Mouse (Mus musculus) midbrain, embryonic 11.5 days (tissue): ENCODE data around the gene Rsph10b. TPM values are rescaled to one million over a fixed set of nuclear protein-coding genes. Genes with fewer than 3 reads are reported as not detected.
"Not testable (repeated sequence)": the region's sequence is repeated elsewhere in the genome, so short reads cannot be mapped to it uniquely, and the experiment has no call there.

Experiments used
- ATAC-seq: fragments of 200-750 bp; cut with Nextera tagmentation; 2 replicates; pipeline ENCODE4 v1.8.0; 2017; ENCODE audit warnings: moderate TSS enrichment, moderate library complexity; ENCODE audit not compliant: low FRiP score
- DNase-seq: peaks from one replicate; pipeline ENCODE4 v3.0.0; 2015; ENCODE audit warnings: low spot score; ENCODE audit errors: missing footprints
- H3K27ac ChIP-seq: fragments of 300-500 bp; sonication (generic); 2 replicates; pipeline ENCODE4 v1.5.1; 2014; ENCODE audit warnings: low read depth, low read length
- H3K27me3 ChIP-seq: fragments of 300-500 bp; sonication (generic); 2 replicates; pipeline ENCODE4 v1.6.1; 2014; ENCODE audit warnings: mild to moderate bottlenecking, low read length, moderate library complexity, mixed read lengths; ENCODE audit not compliant: control insufficient read depth, insufficient read depth
- H3K36me3 ChIP-seq: fragments of 300-500 bp; sonication (generic); 2 replicates; pipeline ENCODE4 v1.6.1; 2014; ENCODE audit warnings: mild to moderate bottlenecking, low read length, moderate library complexity, mixed read lengths; ENCODE audit not compliant: control insufficient read depth, insufficient read depth
- H3K4me1 ChIP-seq: fragments of 300-500 bp; sonication (generic); 2 replicates; pipeline ENCODE4 v1.6.1; 2014; ENCODE audit warnings: low read length; ENCODE audit not compliant: control insufficient read depth, insufficient read depth
- H3K4me2 ChIP-seq: fragments of 300-500 bp; sonication (generic); 2 replicates; pipeline ENCODE4 v1.6.1; 2014; ENCODE audit warnings: mild to moderate bottlenecking, moderate library complexity
- H3K4me3 ChIP-seq: fragments of 300-500 bp; sonication (generic); 2 replicates; pipeline ENCODE4 v1.5.1; 2014; ENCODE audit warnings: low read depth, low read length
- H3K9ac ChIP-seq: fragments of 300-500 bp; sonication (generic); 2 replicates; pipeline ENCODE4 v1.6.1; 2014; ENCODE audit warnings: low read length
- H3K9me3 ChIP-seq: fragments of 300-500 bp; sonication (generic); 2 replicates; pipeline ENCODE4 v1.6.1; 2016; ENCODE audit warnings: low read length; ENCODE audit not compliant: control insufficient read depth
- WGBS: fragments of 180-500 bp; shearing (Covaris S2); extraction: QIAGEN DNeasy Blood & Tissue Kit; methylation state at CpG from one replicate; pipeline ENCODE4 v1.1.7; 2014; 5-methylcytosine and 5-hydroxymethylcytosine counted together
- polyA plus RNA-seq: library from polyadenylated mRNA; unstranded; fragments of >200 nt; fragmentation: Nextera tagmentation; extraction: Ambion mirVana; gene quantifications from 2 replicates; pipeline ENCODE4 v1.2.1, GENCODE M21; 2014

Gene Rsph10b
- polyA plus RNA-seq, 1 experiment from 2014 or later, result 0.56 TPM

- peak; percentile 45 for DNase-seq
- Histone ChIP-seq H3K27me3 (no peaks in the 10 kb centered on the region), H3K9ac (no peak overlapping the region), H3K9me3 (no peaks in the 10 kb centered on the region), H3K4me2 (no peak overlapping the region), H3K4me1 (no peaks in the 10 kb centered on the region), H3K36me3 (peaks cover 24% of the 10 kb centered on the region), H3K4me3 (no peak overlapping the region), H3K27ac (no peak overlapping the region)
- WGBS, result 84% methylated on average over 11 of the region's 11 CpGs
- no peak for ATAC-seq
Observed at GRCm38 (mm10) chr5:143994632-143995365, 62.0 kb downstream of the Rsph10b start.

GRCm38 (mm10) chr5:143999409-143999808 lies 66.6 kb downstream of the Rsph10b start:
- DNase-seq (peak; percentile 45), ATAC-seq (no peak)
- Histone ChIP-seq H3K36me3 (peaks cover 18% of the 10 kb centered on the region), H3K4me2 (no peak overlapping the region), H3K27me3 (no peaks in the 10 kb centered on the region), H3K9ac (no peak overlapping the region), H3K9me3 (no peaks in the 10 kb centered on the region), H3K4me1 (no peaks in the 10 kb centered on the region), H3K4me3 (no peak overlapping the region), H3K27ac (no peak overlapping the region)
- WGBS, result 80% methylated on average over 1 of the region's 1 CpGs

- peak; percentile 54 for DNase-seq
- Histone ChIP-seq H3K4me1 (no peaks in the 10 kb centered on the region), H3K4me2 (no peak overlapping the region), H3K27me3 (no peaks in the 10 kb centered on the region), H3K36me3 (peaks cover 17% of the 10 kb centered on the region), H3K4me3 (no peak overlapping the region), H3K9ac (no peak overlapping the region), H3K9me3 (no peaks in the 10 kb centered on the region), H3K27ac (no peak overlapping the region)
- ATAC-seq, result no peak
- WGBS, result 90% methylated on average over 15 of the region's 15 CpGs
Observed at GRCm38 (mm10) chr5:144002461-144003192, 69.8 kb downstream of the Rsph10b start.

- not testable (repeated sequence) for H3K4me1 ChIP-seq, H3K27ac ChIP-seq, H3K9me3 ChIP-seq, ATAC-seq, H3K9ac ChIP-seq, H3K27me3 ChIP-seq
- peak; percentile 77 for DNase-seq
- H3K4me2 ChIP-seq, result peak overlapping the region; percentile 49
- H3K36me3 ChIP-seq, result peaks cover 18% of the 10 kb centered on the region
- WGBS, result 69% methylated on average over 12 of the region's 13 CpGs
- H3K4me3 ChIP-seq, result peak overlapping the region; percentile 92
Observed at GRCm38 (mm10) chr5:144013366-144014134, 80.7 kb downstream of the Rsph10b start.

GRCm38 (mm10) chr5:144014551-144015311 lies 81.9 kb downstream of the Rsph10b start, which contains the start of gene Ccz1:
Gene Ccz1, minus strand, starts transcription at chr5:144014877.
- ATAC-seq (peak; percentile 99), DNase-seq (peak; percentile 97)
- Histone ChIP-seq H3K36me3 (peaks cover 13% of the 10 kb centered on the region; the same call in 1 of the 2 replicates), H3K27ac (peak within 1 kb of the TSS; percentile 70), H3K27me3 (no peaks in the 10 kb centered on the region), H3K9ac (peak within 1 kb of the TSS; percentile 91), H3K4me2 (peak within 1 kb of the TSS; percentile 49), H3K9me3 (no peaks in the 10 kb centered on the region), H3K4me3 (peak within 1 kb of the TSS; percentile 92), H3K4me1 (no peaks in the 10 kb centered on the region)
- 3% methylated on average over 47 of the region's 47 CpGs for WGBS

- H3K4me2 ChIP-seq, result peak overlapping the region; percentile 49; the same call in 1 of the 2 replicates
- H3K4me1 ChIP-seq, result no peaks in the 10 kb centered on the region
- no peaks in the 10 kb centered on the region for H3K9me3 ChIP-seq
- no peaks in the 10 kb centered on the region for H3K27me3 ChIP-seq
- peak; percentile 31; the same call in 1 of the 2 replicates for ATAC-seq
- peaks cover 13% of the 10 kb centered on the region; the same call in 1 of the 2 replicates for H3K36me3 ChIP-seq
- no peak overlapping the region for H3K27ac ChIP-seq
- DNase-seq, result no peak
- WGBS, result 76% methylated on average over 3 of the region's 3 CpGs
- peak overlapping the region; percentile 92 for H3K4me3 ChIP-seq
- no peak overlapping the region; the same call in 1 of the 2 replicates for H3K9ac ChIP-seq
Observed at GRCm38 (mm10) chr5:144015312-144015650, 82.4 kb downstream of the Rsph10b start.

- Histone ChIP-seq H3K9ac (no peak overlapping the region), H3K4me3 (no peak overlapping the region), H3K27me3 (no peaks in the 10 kb centered on the region), H3K4me2 (no peak overlapping the region), H3K9me3 (no peaks in the 10 kb centered on the region), H3K4me1 (no peaks in the 10 kb centered on the region), H3K36me3 (peaks cover 12% of the 10 kb centered on the region; the same call in 1 of the 2 replicates), H3K27ac (no peak overlapping the region)
- 93% methylated on average over 9 of the region's 9 CpGs for WGBS
- ATAC-seq (no peak), DNase-seq (no peak)
Observed at GRCm38 (mm10) chr5:144015845-144016244, 83.0 kb downstream of the Rsph10b start.

GRCm38 (mm10) chr5:144026620-144027263 lies 93.9 kb downstream of the Rsph10b start, which contains the start of gene Ocm:
Gene Ocm, minus strand, starts transcription at chr5:144026670.
- Histone ChIP-seq H3K4me1 (no peaks in the 10 kb centered on the region), H3K27me3 (no peaks in the 10 kb centered on the region), H3K27ac (no peak within 1 kb of the TSS), H3K9ac (no peak within 1 kb of the TSS), H3K4me2 (no peak within 1 kb of the TSS), H3K9me3 (no peaks in the 10 kb centered on the region), H3K4me3 (no peak within 1 kb of the TSS), H3K36me3 (no peaks in the 10 kb centered on the region)
- DNase-seq, result no peak
- 81% methylated on average over 11 of the region's 11 CpGs for WGBS
- ATAC-seq, result no peak
